Mouse (Mus musculus) heart, postnatal 4 days (tissue): ENCODE data around the gene Fyttd1. TPM values are rescaled to one million over a fixed set of nuclear protein-coding genes. Genes with fewer than 3 reads are reported as not detected.
"Not testable (repeated sequence)": the region's sequence is repeated elsewhere in the genome, so short reads cannot be mapped to it uniquely, and the experiment has no call there.

ENCODE experiments used
- DNase-seq: peaks from one replicate; pipeline ENCODE4 v3.0.0; 2021
- total RNA-seq, 2 experiments: library from RNA; stranded (reverse); gene quantifications; 2 replicates each; pipeline ENCODE4 v1.2.3; 2021

The Fyttd1 gene
- total RNA-seq: 100 to 1,000 TPM; 125 to 126 TPM

DNA sequence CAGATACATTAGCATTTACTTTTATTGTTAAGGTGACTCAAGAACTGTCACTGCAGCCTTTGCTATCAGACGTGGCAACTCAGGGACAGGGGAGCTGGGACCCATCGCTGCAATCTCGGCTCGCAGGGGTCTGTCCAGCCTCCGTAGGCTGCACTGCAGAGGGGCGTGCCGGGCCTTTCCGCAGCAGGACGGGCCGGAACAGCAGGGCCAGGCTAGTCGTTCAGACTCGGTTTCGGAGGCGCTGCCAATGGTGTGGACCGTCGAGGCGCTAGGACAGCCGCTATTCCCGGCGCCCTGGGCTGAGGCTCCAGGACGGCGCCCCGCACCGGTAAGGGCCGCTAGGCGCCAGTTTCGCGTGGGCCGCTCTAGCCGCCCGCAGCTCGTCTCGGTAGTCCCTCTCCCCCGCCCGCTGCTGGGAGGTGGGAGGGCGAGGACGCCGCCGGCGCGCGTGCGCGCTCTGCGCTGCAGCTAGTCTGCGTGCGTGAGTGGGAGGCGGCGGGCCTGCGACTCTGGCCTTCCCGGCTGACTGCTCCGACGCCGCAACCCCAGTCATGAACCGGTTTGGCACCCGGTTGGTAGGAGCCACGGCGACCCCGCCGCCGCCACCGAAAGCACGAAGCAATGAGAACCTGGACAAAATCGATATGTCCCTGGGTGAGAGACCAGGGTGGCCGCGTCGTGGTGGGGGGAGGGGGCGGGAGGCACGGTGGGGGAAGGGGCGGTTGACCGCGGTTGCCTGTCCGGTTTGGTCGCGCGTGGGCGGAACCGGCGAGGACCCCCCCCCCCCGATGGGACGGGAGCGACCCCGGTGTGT, at the start of gene Fyttd1, which contains the start of gene Rubcn:
Gene Fyttd1, plus strand, starts transcription at position 158 of the 814 bp plus-strand sequence.
Gene Rubcn, minus strand, starts transcription at position 424 of the 814 bp plus-strand sequence.
- DNase-seq: peak; percentile 96

DNA sequence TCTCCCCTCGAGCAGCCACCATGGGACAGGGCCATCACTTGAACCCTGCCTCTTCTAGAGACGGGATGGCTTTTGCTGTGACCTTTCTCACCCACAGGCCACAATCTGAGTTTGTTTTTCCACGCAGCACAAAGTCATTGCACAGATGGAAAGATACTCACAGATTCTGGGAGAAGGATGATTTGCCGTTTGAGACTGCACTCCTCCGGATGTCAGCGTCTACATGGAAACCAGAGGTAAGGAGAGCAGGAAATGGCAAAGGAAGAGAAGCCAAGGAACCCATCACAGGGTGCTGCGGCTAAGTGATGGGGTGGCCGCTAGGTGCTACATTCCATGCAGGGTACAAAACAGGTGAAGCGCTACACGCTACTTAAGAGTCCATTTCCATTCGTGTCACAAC, 48.2 kb upstream of the Fyttd1 start:
- no peak for DNase-seq

DNA sequence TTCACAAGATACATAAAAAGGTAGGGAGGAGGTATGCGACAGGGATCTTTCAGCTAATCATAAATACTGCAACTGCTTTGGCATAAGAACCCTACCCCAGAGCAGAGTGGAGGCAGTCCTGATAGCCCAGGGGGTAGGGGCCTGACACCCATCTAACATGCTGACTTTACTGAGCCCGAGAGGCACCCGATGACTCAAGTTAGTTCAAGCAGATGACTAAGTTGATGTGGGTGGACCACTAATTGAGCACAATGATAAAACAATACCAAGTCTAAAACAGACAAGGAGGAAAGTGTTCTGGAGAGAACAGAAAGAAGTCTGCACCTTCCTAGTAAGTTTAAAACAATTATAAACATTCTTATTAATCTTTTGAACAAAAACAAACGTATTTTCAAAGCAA, 45.8 kb upstream of the Fyttd1 start:
- no peak for DNase-seq

DNA sequence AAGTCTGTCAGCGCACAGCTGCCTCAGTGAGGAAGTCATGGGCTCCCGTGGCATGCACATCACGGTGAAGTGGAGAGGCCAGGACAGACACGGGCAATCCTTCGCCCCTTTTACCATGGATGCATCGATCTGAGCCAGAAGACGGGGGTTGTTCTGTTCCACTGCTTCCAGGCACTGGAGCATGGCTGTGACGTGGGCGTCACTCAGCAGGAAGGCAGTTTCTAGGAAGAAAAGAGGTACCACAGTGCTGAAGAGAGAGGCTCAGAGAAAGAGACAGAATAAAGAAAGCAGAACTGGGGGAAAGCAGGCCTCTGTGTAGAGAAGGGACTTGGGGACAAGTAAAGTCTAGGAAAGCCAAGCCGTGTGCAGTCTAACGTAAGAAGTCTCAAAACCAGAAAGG, 30.2 kb upstream of the Fyttd1 start:
- no peak for DNase-seq

DNA sequence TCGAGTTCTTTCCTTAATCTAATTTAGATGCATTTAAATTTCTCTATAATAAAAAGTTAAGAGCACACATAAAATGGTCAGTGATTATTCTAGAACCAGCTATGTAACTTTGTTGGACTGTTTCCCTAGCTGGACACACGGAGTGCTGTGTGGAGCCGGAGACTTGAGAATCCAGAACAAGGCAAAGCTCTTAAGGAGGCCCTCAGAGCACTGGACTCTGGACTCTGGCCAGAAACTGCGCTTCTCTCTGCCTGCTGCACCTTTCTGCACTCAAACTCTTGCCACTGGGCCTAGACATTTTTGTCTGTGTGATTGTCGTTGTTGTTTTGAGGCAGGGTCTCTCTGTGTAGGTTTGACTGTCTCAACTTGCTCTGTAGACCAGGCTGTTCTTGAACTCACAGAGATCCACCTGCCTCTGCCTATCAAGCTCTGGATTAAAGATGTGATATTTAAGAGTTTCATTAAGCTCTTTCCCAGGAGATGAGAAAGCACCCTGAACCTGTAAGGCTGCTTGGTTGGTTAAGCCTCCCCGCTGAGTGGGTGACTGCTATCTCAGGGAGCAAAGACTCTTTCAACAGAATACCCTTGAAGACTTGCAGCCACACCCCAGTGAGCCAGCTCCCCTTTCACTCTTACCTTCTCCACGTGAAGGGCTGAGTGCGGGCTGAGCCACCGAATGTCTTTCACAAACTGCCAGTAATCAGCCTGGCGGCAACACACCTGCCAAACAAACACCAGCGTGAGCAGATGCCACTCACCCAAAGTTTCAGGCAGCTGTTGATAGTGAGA, 28.1 kb upstream of the Fyttd1 start:
- no peak for DNase-seq

DNA sequence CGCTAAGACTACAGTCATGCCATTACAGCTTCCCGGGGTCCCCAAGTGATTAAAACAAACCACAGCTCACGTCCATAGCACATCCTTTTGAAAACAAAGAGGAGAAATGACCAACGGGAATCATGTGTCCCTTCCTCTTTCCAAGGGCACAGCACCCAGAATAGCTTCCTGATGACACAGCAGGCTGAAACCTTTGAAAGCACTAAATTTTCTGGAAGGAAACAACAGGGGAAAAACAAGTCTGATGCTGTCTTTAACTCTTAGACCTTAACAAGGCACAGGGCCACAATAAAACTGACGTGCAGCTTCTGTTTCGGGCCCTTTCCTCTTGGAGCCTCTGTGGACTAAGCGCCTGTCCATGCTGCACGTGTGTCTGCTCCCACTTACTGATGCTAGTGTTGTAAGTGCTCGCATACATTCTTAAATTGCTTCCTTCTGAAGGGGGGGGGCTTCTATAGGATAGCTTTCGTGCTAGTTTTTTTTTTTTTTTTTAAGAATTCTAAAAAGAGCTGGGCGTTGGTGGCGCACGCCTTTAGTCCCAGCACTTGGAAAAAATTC, 23.7 kb upstream of the Fyttd1 start:
- peak; percentile 18 for DNase-seq

DNA sequence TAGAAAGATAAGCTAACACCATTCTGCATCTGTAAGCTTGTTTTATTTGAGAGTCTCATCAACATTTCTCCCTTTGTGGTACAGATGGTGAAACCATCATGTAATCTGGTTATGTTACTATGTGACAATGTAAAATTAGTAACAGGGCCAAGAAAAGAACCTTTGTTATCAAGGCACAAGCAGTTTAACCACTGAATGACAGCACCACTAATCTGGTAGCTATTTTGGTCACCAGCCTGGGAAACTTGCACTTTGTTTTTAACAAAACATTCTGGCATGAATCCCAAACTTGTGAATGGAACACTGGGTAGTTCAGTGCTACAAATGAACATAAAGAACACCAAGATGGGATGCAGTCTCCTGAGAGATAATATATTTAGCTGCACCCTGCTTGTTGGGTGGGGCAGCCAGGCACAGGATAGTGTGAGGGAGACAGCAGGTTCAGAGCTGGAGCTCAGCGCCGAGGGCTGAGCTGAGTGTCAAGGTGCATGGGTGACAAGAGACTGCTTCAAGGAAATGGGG, 23.2 kb upstream of the Fyttd1 start:
- DNase-seq: peak; percentile 28

DNA sequence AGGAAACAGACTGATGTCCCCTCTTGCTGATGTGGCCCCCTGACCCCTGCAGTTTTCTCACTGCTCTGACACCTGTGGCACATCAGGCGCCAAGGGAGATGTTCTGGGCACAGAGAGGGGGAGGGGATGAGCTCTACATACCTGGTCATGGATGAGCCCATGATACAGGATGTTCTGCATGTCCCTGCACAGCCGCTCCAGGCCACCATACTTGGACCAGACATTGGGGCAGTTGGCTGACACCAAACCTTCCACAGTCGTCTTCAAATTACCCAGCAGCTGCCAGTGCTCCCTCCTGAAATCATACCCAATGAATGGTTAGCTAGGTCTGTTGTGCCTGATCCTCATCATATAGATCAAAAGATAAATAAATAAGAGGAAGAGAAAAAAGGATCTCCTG, 20.5 kb upstream of the Fyttd1 start:
- DNase-seq: no peak

DNA sequence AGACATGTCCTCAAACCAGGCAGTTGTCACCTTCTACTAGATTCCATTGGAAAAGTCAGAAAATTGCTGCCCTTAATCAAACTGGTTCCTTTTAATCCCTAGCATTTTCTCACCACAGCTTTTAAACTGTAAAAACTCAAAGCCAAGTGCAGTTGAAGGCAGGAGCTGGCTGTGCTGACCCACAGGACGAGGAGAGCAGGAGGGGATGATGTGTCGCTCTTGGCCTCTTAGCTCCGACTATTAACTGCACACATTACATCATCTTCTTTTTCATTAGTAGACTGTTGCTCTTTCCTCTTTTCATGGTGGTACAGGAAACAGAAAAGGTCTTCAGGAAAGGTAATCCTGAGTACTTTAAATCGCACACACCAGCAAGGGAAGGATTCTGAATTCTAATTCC, 18.9 kb upstream of the Fyttd1 start:
- DNase-seq: no peak

DNA sequence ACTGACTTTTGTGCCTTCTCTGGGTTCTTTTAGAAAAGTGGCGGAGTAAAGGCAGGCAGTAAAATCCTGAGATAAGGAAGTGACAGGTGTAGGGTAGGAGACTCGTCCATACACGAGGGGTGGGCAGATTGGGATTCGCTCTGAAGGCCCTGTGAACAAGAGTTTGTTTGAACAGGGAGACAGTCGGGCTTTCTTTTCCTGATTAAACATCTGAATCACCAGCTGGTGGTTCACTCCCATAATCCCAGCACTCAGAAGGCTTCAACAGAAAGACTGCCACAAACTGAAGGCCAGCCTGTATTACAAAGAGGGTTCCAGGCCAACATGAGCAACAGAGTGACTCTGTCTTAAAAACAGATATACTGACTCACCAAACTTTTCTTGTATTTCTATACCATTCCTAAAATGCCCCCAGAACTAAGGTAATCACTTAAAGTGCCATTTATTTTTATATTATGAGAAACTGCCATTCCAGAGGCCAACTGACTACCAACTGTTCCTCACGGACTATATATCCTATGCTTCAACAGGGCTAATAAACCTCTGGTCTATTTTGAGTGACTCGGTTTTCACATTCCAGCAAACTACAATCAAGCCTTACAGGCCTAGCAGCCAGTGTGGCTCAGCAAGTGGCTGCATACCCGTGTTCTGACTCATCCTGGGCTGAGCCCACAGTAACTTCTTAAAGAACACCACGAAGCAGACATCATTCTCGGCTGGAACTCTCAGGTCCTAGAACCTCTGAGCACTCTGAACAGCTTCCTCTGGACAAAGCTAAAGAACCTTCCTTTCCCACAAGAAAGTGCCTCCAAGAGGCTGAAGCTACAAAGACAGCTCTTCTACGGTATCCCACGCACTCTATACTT, 18.3 kb upstream of the Fyttd1 start:
- DNase-seq: peak; percentile 64

DNA sequence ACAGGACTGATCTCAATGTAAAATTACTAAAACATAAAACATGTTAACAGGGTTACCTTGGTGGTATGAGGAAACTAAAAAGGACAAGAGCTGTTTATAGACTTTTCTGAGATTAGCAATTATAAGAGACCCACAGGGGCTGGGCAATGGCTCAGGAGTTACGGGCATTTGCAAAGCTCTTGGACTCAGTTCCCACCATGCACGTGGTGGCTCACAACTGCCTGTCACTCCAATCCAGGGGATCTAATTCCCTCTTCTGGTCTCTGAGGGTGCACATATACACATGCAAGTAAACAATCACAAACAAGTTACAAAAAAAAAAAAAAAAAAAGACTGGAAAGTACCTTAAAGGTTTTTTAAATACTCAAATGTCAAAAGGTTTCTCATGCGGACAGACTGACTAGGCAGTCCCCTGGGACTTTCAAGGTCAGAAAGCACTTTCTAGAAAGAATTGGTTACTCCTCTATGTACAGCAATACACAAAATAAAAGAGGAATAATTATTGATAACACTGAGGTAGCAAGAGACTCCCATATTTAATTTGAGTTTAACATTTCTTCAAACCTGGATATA, 15.4 kb upstream of the Fyttd1 start:
- DNase-seq: no peak

DNA sequence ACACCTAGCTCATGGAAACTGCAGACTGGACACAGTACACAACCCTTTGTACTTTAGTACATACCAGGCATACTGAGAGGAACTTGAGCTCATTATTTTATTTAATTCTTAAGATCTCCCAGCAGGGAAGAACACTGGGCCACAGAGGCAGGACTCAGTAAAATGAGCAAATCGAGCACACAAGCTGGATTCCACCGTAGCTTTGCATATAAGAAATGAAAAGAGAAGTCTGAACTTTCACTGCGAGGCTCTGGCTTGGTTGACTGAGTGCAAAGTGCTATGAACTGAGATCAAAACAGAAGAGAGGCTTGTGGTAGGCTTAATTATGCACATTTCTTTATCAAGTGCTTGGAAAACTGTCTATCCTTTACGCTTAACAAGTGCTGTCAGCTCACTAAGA, 11.9 kb upstream of the Fyttd1 start:
- no peak for DNase-seq

DNA sequence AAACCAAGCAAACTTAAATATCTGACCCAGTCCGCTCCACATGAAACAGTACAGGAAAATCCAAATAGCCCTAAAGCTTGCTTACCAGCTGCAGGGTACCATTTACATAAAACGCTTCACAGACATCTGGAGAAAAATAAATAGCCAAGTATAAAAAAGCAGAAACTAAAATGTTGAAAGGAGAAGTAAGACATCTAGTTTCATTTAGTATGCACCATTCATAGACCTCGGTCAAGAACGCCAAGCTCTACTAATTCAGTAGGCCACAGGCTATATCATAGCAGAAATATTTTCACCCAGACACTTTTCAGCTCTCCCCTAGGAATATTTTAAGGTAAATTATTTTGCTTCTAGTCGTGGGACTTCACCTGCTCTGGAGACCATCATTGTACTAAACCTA, 10.6 kb upstream of the Fyttd1 start:
- DNase-seq: no peak

DNA sequence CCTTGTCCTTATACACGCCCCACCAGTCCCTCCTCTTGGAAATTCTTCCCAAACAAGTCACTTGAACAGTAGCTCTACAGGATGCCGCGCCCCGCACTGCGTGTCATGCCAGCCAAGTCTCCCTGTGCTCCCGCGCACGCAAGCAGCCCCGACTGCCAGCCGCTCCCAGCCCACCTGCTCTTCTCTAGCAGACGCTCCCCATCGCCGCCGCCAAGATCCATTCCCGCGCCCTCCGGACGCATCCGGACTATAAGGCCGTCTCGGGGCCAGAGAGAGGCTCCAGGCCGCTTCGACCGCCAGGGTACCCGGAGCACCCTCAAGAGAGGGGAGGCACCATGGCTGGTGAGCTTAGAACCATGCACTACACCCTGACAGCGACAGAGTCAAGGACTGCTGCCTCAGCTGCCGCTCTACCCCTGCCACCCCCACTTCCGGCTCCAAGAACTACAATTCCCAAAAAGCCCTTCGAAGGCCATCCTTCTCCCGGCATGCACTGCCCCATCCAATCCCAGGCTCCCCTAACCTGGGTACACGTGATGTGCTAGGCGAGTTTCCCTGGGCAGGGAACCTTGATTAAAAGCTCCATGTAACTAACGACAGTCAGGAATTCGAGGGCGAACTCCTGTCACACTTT, 9.3 kb upstream of the Fyttd1 start:
- DNase-seq: peak; percentile 90

DNA sequence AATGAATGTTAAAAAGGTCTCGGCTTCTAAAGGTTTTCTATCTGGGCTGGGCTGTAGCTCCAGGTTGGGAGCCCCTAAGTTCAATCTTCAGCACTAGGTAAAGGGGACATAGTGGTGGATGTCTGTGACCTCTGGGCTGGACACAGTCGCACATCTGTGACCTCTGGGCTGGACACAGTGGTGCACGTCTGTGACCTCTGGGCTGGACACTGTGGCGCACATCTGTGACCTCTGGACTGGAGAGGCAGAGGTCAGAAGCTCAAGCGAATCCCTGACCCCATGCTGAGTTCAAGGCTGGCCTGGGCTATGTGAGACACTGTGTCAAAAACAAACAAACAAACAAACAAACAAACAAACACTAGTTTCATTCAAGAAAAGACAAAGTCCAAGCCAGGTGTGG, 7.1 kb upstream of the Fyttd1 start:
- no peak for DNase-seq

DNA sequence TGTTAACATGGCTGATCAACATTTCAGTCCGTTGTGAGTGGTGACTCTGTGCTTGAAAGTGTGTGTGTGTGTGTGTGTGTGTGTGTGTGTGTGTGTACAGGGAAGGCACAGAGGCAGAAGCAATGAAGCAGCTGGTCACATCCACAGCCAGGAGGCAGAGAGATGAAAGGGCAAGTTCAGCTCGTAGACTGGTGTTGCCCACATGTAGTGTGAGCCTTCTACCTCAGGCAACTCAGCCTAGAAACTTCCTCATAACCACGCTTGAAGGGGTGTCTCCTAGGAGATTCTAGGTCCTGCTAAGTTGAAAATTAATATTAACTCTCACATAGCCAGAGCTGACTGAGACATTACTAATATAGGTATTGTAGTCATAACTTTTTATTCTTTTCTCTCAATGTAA, 3.9 kb upstream of the Fyttd1 start:
- DNase-seq: no peak

DNA sequence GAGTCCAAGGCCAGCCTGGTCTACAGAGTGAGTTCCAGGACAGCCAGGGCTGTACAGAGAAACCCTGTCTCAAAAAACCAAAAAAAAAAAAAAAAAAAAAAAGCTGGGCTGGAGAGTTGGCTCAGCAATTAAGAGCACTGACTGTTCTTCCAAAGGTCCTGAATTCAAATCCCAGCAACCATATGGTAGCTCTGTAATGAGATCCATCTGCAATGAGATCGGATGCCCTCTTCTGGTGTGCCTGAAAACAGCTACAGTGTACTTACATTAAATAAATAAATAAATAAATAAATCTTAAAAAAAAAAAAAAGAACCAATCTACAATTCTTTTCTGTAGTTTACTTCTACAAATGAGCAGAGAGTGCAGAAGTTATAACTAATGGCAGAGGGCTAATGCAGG, 2.0 kb upstream of the Fyttd1 start:
- not testable (repeated sequence) for DNase-seq

DNA sequence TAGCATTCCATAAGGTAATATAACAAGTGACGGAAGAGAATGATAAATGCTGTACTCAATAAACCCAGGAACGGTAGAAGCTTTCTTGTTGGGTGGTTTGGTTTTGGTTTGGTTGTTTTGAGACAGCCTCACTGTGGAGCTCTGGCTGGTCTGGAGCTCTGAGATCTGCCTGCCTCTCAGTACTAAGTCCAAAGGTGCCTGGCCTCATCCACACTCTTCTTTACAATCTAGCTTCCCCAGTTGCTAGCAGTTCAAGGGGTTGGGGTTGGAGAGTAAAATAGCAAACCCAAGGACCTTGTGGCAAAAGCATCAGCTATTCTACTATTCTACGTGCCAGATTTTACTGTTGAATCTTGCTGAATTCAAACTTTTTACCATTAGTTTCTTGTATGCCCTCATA, 1.5 kb upstream of the Fyttd1 start:
- DNase-seq: no peak

DNA sequence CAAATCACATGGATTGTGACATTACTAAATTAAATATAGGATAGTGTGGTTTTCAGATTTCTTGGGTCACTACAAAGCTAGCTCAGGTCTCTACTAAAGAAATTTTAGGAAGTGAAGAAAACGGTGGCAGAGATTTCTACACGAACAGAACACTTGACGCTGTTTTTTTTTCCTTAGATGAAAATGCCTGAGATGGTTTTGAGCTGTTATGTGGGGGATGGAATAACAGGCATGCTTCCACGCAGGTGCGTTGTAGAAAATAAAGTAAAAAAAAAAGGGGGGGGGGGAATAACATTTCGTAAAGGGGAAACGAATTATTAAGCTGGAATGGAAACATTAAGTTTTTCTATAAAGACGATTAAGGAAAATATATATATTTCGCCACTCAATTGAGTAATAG, 469 bp upstream of the Fyttd1 start:
- DNase-seq: no peak

DNA sequence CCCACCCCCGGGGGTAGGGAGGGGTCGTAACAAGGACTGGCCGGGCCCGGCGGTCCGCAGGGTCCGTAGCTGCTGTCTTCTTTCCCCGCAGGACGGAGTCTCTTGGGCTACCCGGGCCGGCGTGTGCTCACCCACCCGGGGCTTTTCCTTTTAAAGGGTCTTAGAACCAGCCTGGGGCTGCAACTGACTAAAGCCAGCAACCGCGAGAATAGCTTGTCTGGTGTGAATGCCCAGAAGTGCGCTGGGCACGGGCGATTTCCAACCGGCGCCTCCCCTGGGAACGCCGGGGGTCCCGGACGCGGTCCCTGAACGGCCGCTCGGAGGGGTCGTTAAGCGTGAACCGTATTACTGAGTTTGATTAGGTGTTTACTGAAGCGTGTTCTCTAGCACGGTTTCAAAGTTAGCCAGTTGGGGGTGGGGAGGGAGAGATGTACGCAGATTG, 878 bp downstream of the Fyttd1 start:
- DNase-seq: no peak
